Mouse (Mus musculus) midbrain, postnatal 0 days (tissue): ENCODE results near the gene Krtap4-6. TPM values are rescaled to one million over a fixed set of nuclear protein-coding genes. Genes with fewer than 3 reads are reported as not detected.
"Not testable (repeated sequence)": the region's sequence is repeated elsewhere in the genome, so short reads cannot be mapped to it uniquely, and the experiment has no call there.

Source experiments
- ATAC-seq: fragments of 200-750 bp; cut with Nextera tagmentation; 2 replicates; pipeline ENCODE4 v1.8.0; 2017; ENCODE audit warnings: moderate number of reproducible peaks, mild to moderate bottlenecking, moderate TSS enrichment, moderate library complexity; ENCODE audit not compliant: low FRiP score
- DNase-seq: peaks from one replicate; pipeline ENCODE4 v3.0.0-alpha.2; 2015; ENCODE audit warnings: low spot score
- H3K27ac ChIP-seq: fragments of 300-500 bp; sonication (generic); 2 replicates; pipeline ENCODE4 v1.5.1; 2014; ENCODE audit warnings: low read depth, mild to moderate bottlenecking, low read length, mixed read lengths
- H3K27me3 ChIP-seq: fragments of 300-500 bp; sonication (generic); 2 replicates; pipeline ENCODE4 v1.6.1; 2014; ENCODE audit warnings: low read length, control low read depth, mixed read lengths; ENCODE audit not compliant: insufficient read depth
- H3K36me3 ChIP-seq: fragments of 300-500 bp; sonication (generic); 2 replicates; pipeline ENCODE4 v1.6.1; 2014; ENCODE audit warnings: low read length, control low read depth, mixed read lengths; ENCODE audit not compliant: insufficient read depth
- H3K4me1 ChIP-seq: fragments of 300-500 bp; sonication (generic); 2 replicates; pipeline ENCODE4 v1.6.1; 2014; ENCODE audit warnings: mild to moderate bottlenecking, control low read depth, antibody characterized with exemption, low read length, mixed read lengths; ENCODE audit not compliant: insufficient read depth
- H3K4me2 ChIP-seq: fragments of 300-500 bp; sonication (generic); 2 replicates; pipeline ENCODE4 v1.6.1; 2014; ENCODE audit warnings: low read depth, mild to moderate bottlenecking, low read length, mixed read lengths; ENCODE audit not compliant: poor library complexity, severe bottlenecking
- H3K4me3 ChIP-seq: fragments of 300-500 bp; sonication (generic); 2 replicates; pipeline ENCODE4 v1.5.1; 2014; ENCODE audit warnings: low read depth, mild to moderate bottlenecking, low read length, moderate library complexity
- H3K9ac ChIP-seq: fragments of 300-500 bp; sonication (generic); replicated peaks from 2 replicates; pipeline ENCODE4 v1.6.1; 2014; ENCODE audit warnings: mild to moderate bottlenecking, low read length, moderate library complexity, mixed read lengths; ENCODE audit not compliant: poor library complexity, severe bottlenecking
- H3K9me3 ChIP-seq: fragments of 300-500 bp; sonication (generic); 2 replicates; pipeline ENCODE4 v1.6.1; 2016; ENCODE audit warnings: low read length, control low read depth
- CTCF ChIP-seq: IDR thresholded peaks from 2 replicates; pipeline ENCODE4 v1.5.1; 2016; ENCODE audit warnings: antibody characterized with exemption, mild to moderate bottlenecking
- WGBS: fragments of 180-500 bp; shearing (Covaris S2); extraction: QIAGEN DNeasy Blood & Tissue Kit; methylation state at CpG from one replicate; pipeline ENCODE4 v1.1.7; 2014; 5-methylcytosine and 5-hydroxymethylcytosine counted together
- polyA plus RNA-seq: library from polyadenylated mRNA; unstranded; fragments of >200 nt; fragmentation: Nextera tagmentation; extraction: Ambion mirVana; gene quantifications from 2 replicates; pipeline ENCODE4 v1.2.1, GENCODE M21; 2015
- total RNA-seq: library from RNA; depleted of rRNA; stranded (reverse); fragments of >200 nt; gene quantifications from 2 replicates; pipeline ENCODE4 v1.2.3, GENCODE M21; 2014; rRNA removed

Gene Krtap4-6
- total RNA-seq, result not detected in 2 replicates
- polyA plus RNA-seq, result not detected in 2 replicates

DNA sequence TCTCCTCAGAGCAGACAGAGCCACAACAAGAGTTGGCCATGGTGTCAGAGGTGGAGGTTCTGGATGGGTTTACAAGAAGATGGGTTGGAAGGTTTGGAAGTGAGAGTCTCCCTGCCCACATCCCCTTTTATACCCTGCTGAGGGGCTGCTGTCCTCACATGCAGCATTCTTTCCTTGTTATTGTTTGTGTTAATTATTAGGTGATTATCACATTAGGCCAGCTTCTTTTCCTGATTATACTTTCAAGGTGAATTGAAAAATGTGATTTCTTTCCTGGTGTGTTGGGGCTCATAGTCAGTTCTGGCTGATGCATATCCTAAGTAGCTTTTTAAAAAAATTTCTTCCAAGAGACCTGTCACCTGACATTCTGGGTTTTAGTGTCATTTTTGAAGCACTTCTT lies at the start of gene Krtap4-6:
Krtap4-6 (minus strand) TSS at position 101 of the 400 bp plus-strand sequence.
- Histone ChIP-seq H3K4me2 (no peak within 1 kb of the TSS), H3K9ac (no peak within 1 kb of the TSS), H3K9me3 (no peaks in the 10 kb centered on the region), H3K4me1 (no peaks in the 10 kb centered on the region), H3K36me3 (no peaks in the 10 kb centered on the region), H3K27ac (no peak within 1 kb of the TSS), H3K27me3 (no peaks in the 10 kb centered on the region), H3K4me3 (no peak within 1 kb of the TSS)
- ATAC-seq (no peak), DNase-seq (no peak)
- TF ChIP-seq CTCF, result no peak

DNA sequence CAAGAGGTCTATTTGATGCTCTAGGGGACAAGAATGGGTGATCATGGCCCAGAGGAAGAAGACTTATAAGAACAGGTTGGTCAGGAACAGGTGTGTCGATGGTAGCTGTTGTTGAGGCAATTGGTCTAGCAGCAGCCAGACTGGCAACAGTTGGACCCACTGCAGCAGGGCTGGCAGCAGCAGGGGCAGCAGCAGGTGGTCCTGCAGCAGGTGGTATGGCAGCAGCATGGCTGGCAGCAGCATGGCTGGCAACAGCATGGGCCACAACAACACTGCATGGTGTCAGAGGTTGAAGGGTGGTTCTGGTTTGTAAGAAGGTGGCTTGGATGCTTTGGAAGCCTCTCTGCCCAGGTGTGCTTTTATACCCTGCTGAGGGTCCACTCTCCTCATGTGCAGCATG lies 24.7 kb upstream of the Krtap4-6 start, which contains the start of gene Gm14190:
Gm14190 (minus strand) TSS at position 278 of the 400 bp plus-strand sequence.
- TF ChIP-seq CTCF, result no peak
- 92% methylated on average over 1 of the region's 1 CpGs for WGBS
- Histone ChIP-seq H3K9me3 (no peaks in the 10 kb centered on the region), H3K4me2 (no peak within 1 kb of the TSS), H3K4me1 (no peaks in the 10 kb centered on the region), H3K9ac (no peak within 1 kb of the TSS), H3K27ac (no peak within 1 kb of the TSS), H3K36me3 (no peaks in the 10 kb centered on the region), H3K27me3 (no peaks in the 10 kb centered on the region), H3K4me3 (no peak within 1 kb of the TSS)
- DNase-seq (no peak), ATAC-seq (no peak)

DNA sequence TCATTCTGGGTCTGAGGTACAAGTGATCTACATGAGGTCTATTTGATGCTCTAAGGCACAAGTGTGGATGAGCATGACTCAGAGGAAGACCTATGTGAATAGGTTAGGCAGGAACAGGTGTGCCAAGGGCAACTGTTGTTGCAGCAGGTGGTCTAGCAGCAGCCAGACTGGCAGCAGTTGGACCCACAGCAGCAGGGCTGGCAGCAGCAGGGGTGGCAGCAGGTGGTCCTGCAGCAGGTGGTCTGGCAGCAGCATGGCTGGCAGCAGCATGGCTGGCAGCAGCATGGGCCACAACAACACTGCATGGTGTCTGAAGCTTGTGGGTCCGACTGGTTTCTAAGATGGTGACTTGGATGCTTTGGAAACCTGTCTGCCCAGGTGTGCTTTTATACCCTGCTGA lies 19.5 kb upstream of the Krtap4-6 start:
- 89% methylated on average over 1 of the region's 1 CpGs for WGBS
- not testable (repeated sequence) for H3K36me3 ChIP-seq, DNase-seq

DNA sequence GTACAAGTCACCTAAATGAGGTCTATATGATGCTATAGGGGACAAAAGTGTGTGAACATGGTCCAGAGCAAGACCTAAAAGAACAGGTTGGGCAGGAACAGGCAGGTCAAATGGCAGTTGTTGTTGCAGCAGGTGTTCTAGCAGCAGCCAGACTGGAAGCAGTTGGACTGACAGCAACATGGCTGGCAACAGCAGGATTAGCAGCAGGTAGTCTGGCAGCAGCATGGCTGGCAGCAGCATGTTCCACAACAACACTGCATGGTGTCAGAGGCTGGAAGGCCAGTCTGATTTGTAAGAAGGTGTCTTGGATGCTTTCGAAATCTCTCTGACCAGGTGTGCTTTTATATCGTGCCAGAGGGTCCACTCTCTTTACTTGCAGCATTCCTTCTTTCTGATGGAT lies 17.7 kb upstream of the Krtap4-6 start:
- TF ChIP-seq CTCF, result no peak
- Histone ChIP-seq H3K4me3 (no peak overlapping the region), H3K9ac (no peak overlapping the region), H3K27me3 (no peaks in the 10 kb centered on the region), H3K4me1 (no peaks in the 10 kb centered on the region), H3K4me2 (no peak overlapping the region), H3K27ac (no peak overlapping the region), H3K36me3 (no peaks in the 10 kb centered on the region), H3K9me3 (no peaks in the 10 kb centered on the region)
- no peak for DNase-seq
- WGBS, result 77% methylated on average over 2 of the region's 2 CpGs
- ATAC-seq, result no peak

More for the DNA sequence above, 19.5 kb upstream of the Krtap4-6 start:
- not testable (repeated sequence) for ATAC-seq, H3K4me2 ChIP-seq, H3K4me3 ChIP-seq, H3K9me3 ChIP-seq, H3K27ac ChIP-seq, H3K27me3 ChIP-seq, H3K9ac ChIP-seq, H3K4me1 ChIP-seq

DNA sequence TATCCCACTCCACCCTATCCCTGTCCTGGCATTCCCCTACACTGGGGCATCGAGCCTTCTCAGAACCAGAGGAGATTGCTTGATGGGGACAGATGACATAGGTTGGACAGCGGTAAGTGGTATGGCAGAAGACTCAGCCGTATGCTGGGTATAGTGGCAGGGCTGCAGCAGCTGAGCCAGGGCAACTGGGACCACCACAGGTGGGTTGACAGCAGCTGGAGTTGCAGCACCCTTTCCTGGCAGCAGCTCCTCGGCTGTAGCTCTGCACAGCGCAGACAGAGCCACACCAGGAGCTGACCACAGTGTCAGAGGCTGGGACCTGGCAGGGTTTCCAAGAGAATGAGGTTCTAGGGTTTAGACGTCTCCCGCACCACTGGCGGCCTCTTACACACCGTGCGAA lies 3.0 kb downstream of the Krtap4-6 start:
- Histone ChIP-seq H3K27me3 (no peaks in the 10 kb centered on the region), H3K9ac (no peak overlapping the region), H3K4me2 (no peak overlapping the region), H3K4me3 (no peak overlapping the region), H3K27ac (no peak overlapping the region), H3K9me3 (no peaks in the 10 kb centered on the region), H3K36me3 (no peaks in the 10 kb centered on the region), H3K4me1 (no peaks in the 10 kb centered on the region)
- no peak for TF ChIP-seq CTCF
- WGBS, result 86% methylated on average over 10 of the region's 10 CpGs
- no peak for DNase-seq
- no peak for ATAC-seq

DNA sequence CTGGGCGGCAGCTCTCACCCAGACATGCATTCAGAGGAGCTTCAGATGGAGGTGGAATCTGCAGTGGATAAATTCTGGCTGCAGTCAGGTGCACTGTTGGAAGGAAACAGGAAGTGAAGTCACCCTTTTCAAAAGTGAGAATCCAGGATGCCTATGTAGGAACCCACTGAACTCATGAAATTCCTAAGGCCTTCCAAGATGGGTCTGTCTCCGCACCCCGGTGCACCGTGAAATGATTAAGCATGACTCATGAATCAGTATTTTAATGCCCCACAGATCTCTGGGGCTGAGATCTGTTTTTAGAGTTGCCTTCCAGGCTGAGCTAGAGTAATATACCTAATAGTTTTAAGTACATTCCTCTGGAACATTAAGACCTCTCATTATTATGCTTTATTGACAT lies 6.5 kb downstream of the Krtap4-6 start:
- no peaks in the 10 kb centered on the region for H3K36me3 ChIP-seq
- no peaks in the 10 kb centered on the region for H3K4me1 ChIP-seq
- H3K4me3 ChIP-seq, result no peak overlapping the region
- H3K4me2 ChIP-seq, result no peak overlapping the region
- 92% methylated on average over 4 of the region's 4 CpGs for WGBS
- no peak for TF ChIP-seq CTCF
- DNase-seq (no peak), ATAC-seq (no peak)
- H3K27ac ChIP-seq, result no peak overlapping the region
- H3K9me3 ChIP-seq, result no peaks in the 10 kb centered on the region
- H3K9ac ChIP-seq, result no peak overlapping the region
- no peaks in the 10 kb centered on the region for H3K27me3 ChIP-seq

DNA sequence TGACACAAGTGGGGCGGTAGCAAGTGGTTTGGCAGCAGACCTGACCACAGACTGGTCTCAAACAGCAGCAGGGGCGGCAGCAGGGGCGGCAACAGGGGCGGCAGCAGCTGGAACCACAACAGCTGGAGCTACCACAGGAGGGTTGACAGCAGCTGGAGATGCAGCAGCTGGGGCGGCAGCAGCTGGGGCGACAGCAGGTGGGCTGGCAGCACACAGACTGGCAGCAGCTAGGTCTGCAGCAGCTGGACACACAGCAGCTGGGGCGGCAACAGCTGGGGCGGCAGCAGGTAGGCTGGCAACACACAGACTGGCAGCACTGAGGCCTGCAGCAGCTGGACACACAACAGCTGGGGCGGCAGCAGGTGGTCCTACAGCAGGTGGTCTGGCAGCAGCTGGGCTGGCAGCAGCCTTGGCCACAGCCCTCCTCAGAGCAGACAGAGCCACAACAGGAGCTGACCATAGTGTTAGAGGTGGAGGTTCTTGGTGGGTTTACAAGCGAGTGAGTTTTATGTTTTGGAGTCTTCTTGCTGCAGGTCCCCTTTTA lies 7.2 kb downstream of the Krtap4-6 start, which contains the start of gene Gm11563:
Gm11563 (minus strand) TSS at position 494 of the 544 bp plus-strand sequence.
- H3K4me1 ChIP-seq, H3K4me3 ChIP-seq, H3K9me3 ChIP-seq, ATAC-seq, DNase-seq, H3K36me3 ChIP-seq, H3K27me3 ChIP-seq, H3K4me2 ChIP-seq, H3K9ac ChIP-seq, H3K27ac ChIP-seq: not testable (repeated sequence)
- 67% methylated on average over 10 of the region's 10 CpGs for WGBS
